Mouse (Mus musculus): ENCODE measurements around the gene Lrrc8e. TPM values are rescaled to one million over a fixed set of nuclear protein-coding genes. Genes with fewer than 3 reads are reported as not detected.

Lrrc8e gene
- polyA plus RNA-seq, 1 experiment from 2014 or later = 0.05 TPM

- Histone ChIP-seq H3K4me2 (ENCODE audit: low read length) (peak within 1 kb of the TSS; percentile 74), H3K9ac (replicated peaks; ENCODE audit: low read depth, low read length) (peak within 1 kb of the TSS; percentile 96), H3K9me3 (ENCODE audit: control insufficient read depth, low read length) (no peaks in the 10 kb centered on the region), H3K27me3 (replicated peaks; ENCODE audit: control insufficient read depth, insufficient read depth, low read length) (no peaks in the 10 kb centered on the region), H3K27ac (ENCODE audit: low read length) (peak within 1 kb of the TSS; percentile 97), H3K4me3 (replicated peaks; ENCODE audit: low read length) (peak within 1 kb of the TSS; percentile 69), H3K4me1 (replicated peaks; ENCODE audit: control insufficient read depth, insufficient read depth, low read length) (peaks cover 29% of the 10 kb centered on the region), H3K36me3 (ENCODE audit: control insufficient read depth, insufficient read depth) (peaks cover 11% of the 10 kb centered on the region; the same call in 1 of the 2 replicates)
- 6% methylated on average over 33 of the region's 33 CpGs for WGBS
- ATAC-seq = peak; percentile 92
Observed at GRCm38 (mm10) chr8:4259125-4259804, 32.6 kb downstream of the Lrrc8e start, which contains the start of gene Ctxn1. Ctxn1 (minus strand) TSS chr8:4259274.

- Histone ChIP-seq H3K27me3 (replicated peaks; ENCODE audit: control insufficient read depth, insufficient read depth, low read length) (no peaks in the 10 kb centered on the region), H3K9me3 (ENCODE audit: control insufficient read depth, low read length) (no peaks in the 10 kb centered on the region), H3K4me2 (ENCODE audit: low read length) (no peak overlapping the region), H3K27ac (ENCODE audit: low read length) (peak overlapping the region; percentile 97; the same call in 1 of the 2 replicates), H3K9ac (replicated peaks; ENCODE audit: low read depth, low read length) (peak overlapping the region; percentile 96; the same call in 1 of the 2 replicates), H3K36me3 (ENCODE audit: control insufficient read depth, insufficient read depth) (peaks cover 11% of the 10 kb centered on the region; the same call in 1 of the 2 replicates), H3K4me1 (replicated peaks; ENCODE audit: control insufficient read depth, insufficient read depth, low read length) (peaks cover 27% of the 10 kb centered on the region), H3K4me3 (replicated peaks; ENCODE audit: low read length) (no peak overlapping the region; the same call in 1 of the 2 replicates)
- 87% methylated on average over 4 of the region's 4 CpGs for WGBS
- no peak for ATAC-seq
Observed at GRCm38 (mm10) chr8:4259805-4260170, 33.2 kb downstream of the Lrrc8e start.

GRCm38 (mm10) chr8:4263105-4263791 is 36.6 kb downstream of the Lrrc8e start:
- Histone ChIP-seq H3K36me3 (ENCODE audit: control insufficient read depth, insufficient read depth) (peaks cover 36% of the 10 kb centered on the region), H3K4me2 (ENCODE audit: low read length) (no peak overlapping the region), H3K27me3 (replicated peaks; ENCODE audit: control insufficient read depth, insufficient read depth, low read length) (no peaks in the 10 kb centered on the region), H3K9me3 (ENCODE audit: control insufficient read depth, low read length) (no peaks in the 10 kb centered on the region), H3K9ac (replicated peaks; ENCODE audit: low read depth, low read length) (no peak overlapping the region), H3K4me3 (replicated peaks; ENCODE audit: low read length) (no peak overlapping the region), H3K27ac (ENCODE audit: low read length) (no peak overlapping the region), H3K4me1 (replicated peaks; ENCODE audit: control insufficient read depth, insufficient read depth, low read length) (peaks cover 7% of the 10 kb centered on the region)
- 85% methylated on average over 8 of the region's 8 CpGs for WGBS
- no peak for ATAC-seq

- H3K27ac ChIP-seq (ENCODE audit: low read length) = no peak overlapping the region
- no peak overlapping the region for H3K9ac ChIP-seq (replicated peaks; ENCODE audit: low read depth, low read length)
- no peak overlapping the region for H3K4me3 ChIP-seq (replicated peaks; ENCODE audit: low read length)
- no peaks in the 10 kb centered on the region for H3K4me1 ChIP-seq (replicated peaks; ENCODE audit: control insufficient read depth, insufficient read depth, low read length)
- H3K4me2 ChIP-seq (ENCODE audit: low read length) = no peak overlapping the region
- H3K9me3 ChIP-seq (ENCODE audit: control insufficient read depth, low read length) = no peaks in the 10 kb centered on the region
- H3K36me3 ChIP-seq (ENCODE audit: control insufficient read depth, insufficient read depth) = peaks cover 41% of the 10 kb centered on the region
- 88% methylated on average over 15 of the region's 15 CpGs for WGBS
- no peaks in the 10 kb centered on the region for H3K27me3 ChIP-seq (replicated peaks; ENCODE audit: control insufficient read depth, insufficient read depth, low read length)
- no peak for ATAC-seq
Observed at GRCm38 (mm10) chr8:4265160-4265914, 38.7 kb downstream of the Lrrc8e start.

- H3K9ac ChIP-seq (replicated peaks; ENCODE audit: low read depth, low read length) = no peak overlapping the region
- H3K36me3 ChIP-seq (ENCODE audit: control insufficient read depth, insufficient read depth) = peaks cover 36% of the 10 kb centered on the region
- 71% methylated on average over 15 of the region's 15 CpGs for WGBS
Observed at GRCm38 (mm10) chr8:4267627-4268026, 41.0 kb downstream of the Lrrc8e start.

GRCm38 (mm10) chr8:4269609-4270008 is 43.0 kb downstream of the Lrrc8e start:
- H3K27me3 ChIP-seq (replicated peaks; ENCODE audit: control insufficient read depth, insufficient read depth, low read length) = no peaks in the 10 kb centered on the region
- no peak for ATAC-seq
- peaks cover 2% of the 10 kb centered on the region for H3K4me1 ChIP-seq (replicated peaks; ENCODE audit: control insufficient read depth, insufficient read depth, low read length)
- WGBS = 95% methylated on average over 6 of the region's 6 CpGs
- H3K4me2 ChIP-seq (ENCODE audit: low read length) = no peak overlapping the region
- H3K9me3 ChIP-seq (ENCODE audit: control insufficient read depth, low read length) = no peaks in the 10 kb centered on the region
- no peak overlapping the region for H3K9ac ChIP-seq (replicated peaks; ENCODE audit: low read depth, low read length)
- peaks cover 40% of the 10 kb centered on the region for H3K36me3 ChIP-seq (ENCODE audit: control insufficient read depth, insufficient read depth)
- no peak overlapping the region for H3K4me3 ChIP-seq (replicated peaks; ENCODE audit: low read length)
- no peak overlapping the region for H3K27ac ChIP-seq (ENCODE audit: low read length)

More at GRCm38 (mm10) chr8:4267627-4268026, 41.0 kb downstream of the Lrrc8e start:
- Histone ChIP-seq H3K4me2 (ENCODE audit: low read length) (no peak overlapping the region), H3K4me3 (replicated peaks; ENCODE audit: low read length) (no peak overlapping the region), H3K9me3 (ENCODE audit: control insufficient read depth, low read length) (no peaks in the 10 kb centered on the region), H3K27ac (ENCODE audit: low read length) (no peak overlapping the region), H3K27me3 (replicated peaks; ENCODE audit: control insufficient read depth, insufficient read depth, low read length) (no peaks in the 10 kb centered on the region), H3K4me1 (replicated peaks; ENCODE audit: control insufficient read depth, insufficient read depth, low read length) (no peaks in the 10 kb centered on the region)
- peak; percentile 34; the same call in 1 of the 2 replicates for ATAC-seq

- Histone ChIP-seq H3K4me2 (ENCODE audit: low read length) (peak within 1 kb of the TSS; percentile 66), H3K27ac (ENCODE audit: low read length) (peak within 1 kb of the TSS; percentile 84), H3K27me3 (replicated peaks; ENCODE audit: control insufficient read depth, insufficient read depth, low read length) (no peaks in the 10 kb centered on the region), H3K4me1 (replicated peaks; ENCODE audit: control insufficient read depth, insufficient read depth, low read length) (peaks cover 11% of the 10 kb centered on the region), H3K9me3 (ENCODE audit: control insufficient read depth, low read length) (no peaks in the 10 kb centered on the region), H3K9ac (replicated peaks; ENCODE audit: low read depth, low read length) (peak within 1 kb of the TSS; percentile 73), H3K36me3 (ENCODE audit: control insufficient read depth, insufficient read depth) (peaks cover 9% of the 10 kb centered on the region; the same call in 1 of the 2 replicates), H3K4me3 (replicated peaks; ENCODE audit: low read length) (peak within 1 kb of the TSS; percentile 66)
- ATAC-seq = peak; percentile 99
- WGBS = under 1% methylated on average over 39 of the region's 39 CpGs
Observed at GRCm38 (mm10) chr8:4275275-4276110, 48.9 kb downstream of the Lrrc8e start, which contains the start of gene Timm44. Timm44 (minus strand) TSS chr8:4275913.

- WGBS = 25% methylated on average over 9 of the region's 9 CpGs
- Histone ChIP-seq H3K9ac (replicated peaks; ENCODE audit: low read depth, low read length) (peak overlapping the region; percentile 73), H3K4me2 (ENCODE audit: low read length) (peak overlapping the region; percentile 61), H3K27ac (ENCODE audit: low read length) (peak overlapping the region; percentile 84), H3K4me1 (replicated peaks; ENCODE audit: control insufficient read depth, insufficient read depth, low read length) (peaks cover 11% of the 10 kb centered on the region), H3K27me3 (replicated peaks; ENCODE audit: control insufficient read depth, insufficient read depth, low read length) (no peaks in the 10 kb centered on the region), H3K36me3 (ENCODE audit: control insufficient read depth, insufficient read depth) (peaks cover 9% of the 10 kb centered on the region; the same call in 1 of the 2 replicates), H3K9me3 (ENCODE audit: control insufficient read depth, low read length) (no peaks in the 10 kb centered on the region), H3K4me3 (replicated peaks; ENCODE audit: low read length) (peak overlapping the region; percentile 66)
- no peak for ATAC-seq
Observed at GRCm38 (mm10) chr8:4276111-4276465, 49.5 kb downstream of the Lrrc8e start.
